Mouse (Mus musculus) heart, adult 11 months (tissue): ENCODE data around the gene Plekhm3.

Experiments used
- DNase-seq: peaks from one replicate; pipeline ENCODE4 v3.0.0; 2022

Plekhm3 gene

GRCm38 (mm10) chr1:64817709-64818108, 138.9 kb downstream of the Plekhm3 start:
- DNase-seq: peak; percentile 28

DNA sequence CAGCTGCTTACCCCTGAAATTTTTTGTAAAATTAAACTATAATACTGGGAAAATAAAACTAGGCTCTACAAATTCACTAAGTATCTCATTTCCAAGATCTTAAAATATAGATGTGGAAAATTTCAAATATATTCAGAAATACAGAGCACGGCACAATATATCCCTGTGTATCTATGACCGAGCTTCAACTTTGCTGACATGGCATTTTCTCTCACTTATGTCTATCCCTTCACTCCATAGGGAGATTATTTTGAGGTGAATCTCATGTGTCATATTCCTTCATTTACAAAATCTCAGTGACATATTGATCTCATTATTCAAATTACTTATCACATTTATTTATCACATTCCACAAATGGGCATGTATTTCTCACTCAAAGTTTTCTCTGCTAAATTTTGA, 143.4 kb downstream of the Plekhm3 start:
- DNase-seq: no peak

DNA sequence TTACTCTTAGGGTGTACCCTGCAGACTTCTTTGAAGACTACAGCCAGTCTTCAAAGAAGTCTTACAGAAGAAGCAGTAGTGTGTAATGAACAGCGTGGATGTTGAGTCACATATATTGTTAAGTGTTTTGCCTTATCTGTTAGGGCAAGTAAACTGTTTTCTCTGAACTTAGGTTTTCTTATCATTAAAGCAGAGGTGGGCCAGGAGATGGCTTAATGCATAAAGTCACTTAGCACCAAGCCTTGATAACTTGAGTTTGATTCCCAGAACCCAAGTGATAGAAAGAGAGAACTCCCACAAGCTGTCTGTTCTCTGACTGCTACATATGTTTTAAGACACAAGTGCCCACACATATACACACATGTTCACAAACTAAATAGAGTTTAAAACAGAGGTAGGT, 144.7 kb downstream of the Plekhm3 start:
- DNase-seq: peak; percentile 10

DNA sequence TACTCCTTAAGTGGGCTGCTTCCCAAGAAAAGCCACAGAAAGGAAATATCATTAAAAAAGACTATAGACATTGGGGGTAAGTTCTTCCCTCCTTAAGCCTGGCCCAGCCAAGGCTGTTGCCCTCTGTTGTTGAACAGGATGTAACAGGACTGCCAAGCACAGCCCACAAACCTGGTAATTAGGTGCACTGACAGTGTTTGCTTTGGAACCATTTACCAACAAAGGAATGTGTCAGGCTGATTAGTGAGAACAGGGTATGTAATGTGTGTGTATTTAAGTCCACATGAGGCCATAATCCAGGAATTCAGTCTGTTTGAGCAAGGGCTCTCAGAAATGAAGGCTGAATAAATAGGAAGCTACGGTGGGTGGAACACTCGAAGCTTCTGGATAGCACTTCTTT, 147.5 kb downstream of the Plekhm3 start:
- peak; percentile 94 for DNase-seq

- DNase-seq: peak; percentile 88
Measured at GRCm38 (mm10) chr1:64807766-64808165, 148.9 kb downstream of the Plekhm3 start.

GRCm38 (mm10) chr1:64805217-64805616, 151.4 kb downstream of the Plekhm3 start:
- peak; percentile 93 for DNase-seq

DNA sequence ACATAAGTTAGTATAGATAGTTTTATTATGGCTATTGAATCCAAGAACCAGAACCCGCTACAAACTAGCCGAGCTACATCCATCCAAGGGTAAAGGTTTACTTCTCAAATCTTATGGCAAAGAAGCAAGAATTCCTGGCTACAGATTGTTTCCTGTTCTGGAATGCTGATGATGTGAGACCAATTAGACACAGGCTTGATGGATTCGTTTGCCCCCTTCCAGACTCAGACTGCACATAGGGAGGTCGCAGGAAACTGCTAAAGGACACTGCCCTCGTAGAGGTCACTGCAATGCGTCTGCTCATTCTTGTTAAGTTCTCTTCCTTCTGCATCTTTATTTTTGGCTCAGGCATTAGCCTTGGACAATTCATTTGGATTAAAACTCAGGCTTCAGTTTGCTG, 154.0 kb downstream of the Plekhm3 start:
- peak; percentile 80 for DNase-seq

DNA sequence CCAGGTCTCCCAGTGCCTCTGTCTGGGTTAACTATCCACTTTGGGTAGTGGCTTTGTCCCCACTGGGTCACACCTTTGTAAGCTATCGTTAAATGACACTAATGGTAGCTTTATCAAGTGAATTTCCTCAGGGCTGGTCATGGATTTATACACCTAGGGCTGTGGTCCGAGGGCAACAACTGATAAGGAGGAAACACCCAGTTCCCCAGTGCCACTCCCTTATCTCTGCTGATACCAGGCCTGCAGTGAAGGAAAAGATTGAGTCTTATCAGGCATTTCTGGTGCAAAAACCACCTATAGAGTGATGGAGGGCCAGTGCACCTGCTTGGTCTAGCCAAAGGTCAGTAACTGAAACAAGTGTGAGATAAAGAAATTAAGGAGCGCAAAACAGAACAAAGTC, 159.0 kb downstream of the Plekhm3 start:
- no peak for DNase-seq

- DNase-seq: peak; percentile 92
Measured at GRCm38 (mm10) chr1:64796867-64797582, 159.6 kb downstream of the Plekhm3 start.

DNA sequence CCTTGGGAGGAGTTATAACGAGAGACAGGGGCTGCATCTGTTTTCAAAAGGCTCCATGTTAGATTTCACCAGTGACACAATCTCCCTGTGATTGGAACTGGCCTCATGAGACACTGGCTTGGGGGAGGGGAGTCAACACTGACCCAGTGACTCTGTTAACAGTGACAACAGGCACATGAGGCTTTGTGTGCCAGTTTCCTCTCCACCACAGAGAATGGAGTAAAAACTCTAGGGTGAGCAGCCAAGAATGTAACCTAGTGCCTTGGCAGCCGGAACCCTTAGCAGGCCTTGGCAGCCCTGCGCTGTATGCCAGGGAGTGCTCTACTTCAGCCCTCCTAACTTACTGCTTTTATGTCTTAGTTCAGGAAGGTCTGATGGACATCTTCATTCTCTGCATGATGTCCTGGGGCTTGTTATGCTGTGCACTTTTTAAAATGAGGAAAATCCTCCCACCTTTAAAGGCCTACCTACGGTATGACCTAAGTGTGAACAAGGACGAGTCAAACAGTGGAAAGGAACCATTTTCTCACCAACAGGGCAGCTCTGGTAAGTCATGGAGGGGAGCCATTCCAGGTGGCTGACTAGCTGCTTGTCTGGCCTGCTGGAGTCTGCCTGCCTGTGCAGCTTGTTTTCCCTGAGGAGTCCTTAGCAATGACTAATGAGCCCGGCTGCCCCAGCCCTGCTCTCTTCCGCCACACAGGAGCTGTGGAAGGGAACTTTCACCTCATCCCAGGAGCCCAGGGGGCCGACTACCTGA, 161.2 kb downstream of the Plekhm3 start:
- DNase-seq: peak; percentile 96

DNA sequence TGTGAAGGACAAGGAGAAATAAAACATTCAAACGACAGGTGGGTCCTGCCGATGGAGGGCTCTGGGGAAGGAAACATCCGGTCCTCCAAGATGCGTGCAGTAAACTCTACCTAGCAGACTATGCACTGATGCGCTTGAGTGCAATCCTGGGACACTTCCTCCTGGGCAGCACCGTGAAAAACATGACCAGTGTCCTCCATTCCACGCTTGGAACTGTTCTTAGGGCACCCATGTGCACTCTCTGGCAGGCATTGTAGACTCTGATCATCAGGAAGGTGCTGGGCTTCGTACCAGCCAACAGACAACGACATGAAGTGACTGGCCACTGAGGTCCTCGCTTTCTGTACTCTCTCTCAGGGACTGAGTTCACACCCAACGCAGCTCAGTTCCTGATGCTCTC, 162.5 kb downstream of the Plekhm3 start:
- no peak for DNase-seq

DNA sequence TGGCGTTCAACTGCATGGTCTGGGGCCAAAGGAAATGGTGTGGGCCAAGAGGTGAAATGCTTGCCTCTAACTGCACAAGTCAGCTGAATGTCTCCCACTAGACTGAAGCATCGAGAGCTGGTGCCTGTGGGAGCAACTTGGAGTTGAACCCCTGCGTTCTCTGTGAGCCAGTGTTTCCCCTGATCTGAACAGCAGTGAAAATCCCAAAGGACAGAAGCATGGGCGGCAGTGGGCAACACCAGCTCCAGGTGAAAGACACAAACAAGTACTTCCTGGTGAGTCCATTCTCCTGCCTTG, 163.4 kb downstream of the Plekhm3 start:
- DNase-seq: peak; percentile 92

- peak; percentile 90 for DNase-seq
Measured at GRCm38 (mm10) chr1:64792521-64793233, 163.9 kb downstream of the Plekhm3 start.

- peak; percentile 98 for DNase-seq
Measured at GRCm38 (mm10) chr1:64791826-64792225, 164.8 kb downstream of the Plekhm3 start.

DNA sequence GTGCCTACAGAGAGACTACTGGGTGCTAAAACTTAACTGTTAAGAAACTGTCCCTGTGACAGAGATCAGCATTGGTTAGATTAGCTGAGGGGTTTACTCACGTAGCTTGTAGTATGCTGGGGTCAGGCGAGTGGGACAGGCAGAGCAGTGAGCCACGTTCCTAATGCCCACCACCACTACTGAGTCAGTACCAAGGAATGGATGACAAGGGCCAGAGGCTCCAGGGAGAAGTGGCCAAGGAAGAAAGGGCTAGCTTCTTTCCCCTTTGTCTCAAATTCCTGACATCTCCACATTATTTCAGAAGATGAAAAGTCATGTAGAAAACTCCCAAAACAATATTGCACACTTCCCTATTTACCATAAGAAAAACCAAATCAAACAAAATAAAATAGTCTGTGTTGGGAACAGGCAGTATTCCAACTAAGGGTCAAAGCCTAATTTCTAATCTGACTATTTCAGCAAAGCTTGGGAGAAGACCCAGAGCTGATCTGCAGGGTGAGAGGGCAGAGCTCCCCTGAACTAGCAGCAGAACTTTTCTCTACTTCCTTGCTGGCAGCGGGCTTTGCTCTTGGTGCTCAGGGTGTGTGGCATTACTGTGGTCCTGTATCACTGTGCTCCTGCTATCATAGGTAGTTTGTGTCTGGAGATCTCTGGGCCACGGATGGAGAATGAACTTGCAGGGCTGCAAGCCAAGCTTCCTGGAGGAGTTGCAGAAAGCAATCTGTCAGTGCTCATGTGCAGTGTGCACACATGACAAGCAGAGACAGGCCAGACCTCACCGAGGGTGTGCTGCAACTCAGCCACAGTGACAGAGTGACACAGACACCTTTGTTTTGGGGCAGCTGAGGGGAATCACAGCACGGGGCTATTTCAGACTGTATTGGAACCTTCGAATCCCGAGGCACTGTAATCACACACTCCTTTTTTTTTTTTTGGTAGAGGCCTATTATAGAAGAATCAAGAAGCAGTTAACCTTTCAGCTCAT, 165.5 kb downstream of the Plekhm3 start:
- DNase-seq: peak; percentile 91

- DNase-seq: peak; percentile 87
Measured at GRCm38 (mm10) chr1:64787701-64788515, 168.7 kb downstream of the Plekhm3 start.

- DNase-seq: peak; percentile 76
Measured at GRCm38 (mm10) chr1:64779863-64780262, 176.8 kb downstream of the Plekhm3 start.

DNA sequence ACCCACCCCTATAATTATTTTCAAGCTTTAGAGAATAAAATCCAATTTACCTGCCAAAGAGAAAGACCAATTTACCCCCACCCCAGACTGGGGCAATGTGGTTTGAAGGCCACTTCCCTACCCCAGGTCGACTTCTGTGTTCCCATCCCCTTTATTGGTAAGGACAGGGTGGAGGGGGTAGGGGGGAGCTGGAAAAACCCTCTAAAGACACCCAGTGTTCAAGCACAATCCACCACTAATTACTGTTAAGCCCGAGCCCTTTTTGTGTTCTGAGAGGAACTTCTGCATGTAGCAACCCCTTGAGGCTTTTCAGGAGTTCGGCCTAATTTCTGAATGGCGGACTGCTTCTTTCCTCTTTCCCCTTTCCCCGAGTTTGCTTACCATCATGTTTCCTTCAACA, 177.2 kb downstream of the Plekhm3 start:
- peak; percentile 78 for DNase-seq

GRCm38 (mm10) chr1:64773305-64773704, 183.3 kb downstream of the Plekhm3 start:
- DNase-seq: no peak

- DNase-seq: no peak
Measured at GRCm38 (mm10) chr1:64770169-64770568, 186.5 kb downstream of the Plekhm3 start.

DNA sequence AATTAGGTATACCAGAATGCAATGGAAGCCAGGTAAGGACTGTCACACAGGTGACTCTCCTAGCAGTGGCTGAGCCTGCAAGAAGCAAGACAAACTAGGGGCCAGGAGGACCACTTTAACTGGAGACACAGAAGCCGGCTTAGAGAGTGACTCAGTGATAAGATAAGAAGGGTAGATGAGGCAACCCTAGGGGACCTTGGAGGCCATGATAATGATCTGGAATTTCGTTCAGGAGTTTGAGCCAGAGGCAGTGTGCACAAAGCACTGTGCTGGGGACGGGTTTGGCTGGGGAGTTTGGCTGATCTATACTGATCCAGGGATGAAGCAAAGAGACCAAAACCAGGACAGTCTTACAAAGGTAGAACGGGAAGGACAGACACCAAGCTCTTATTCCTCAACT, 195.0 kb downstream of the Plekhm3 start:
- DNase-seq: no peak

GRCm38 (mm10) chr1:64757766-64758165, 198.9 kb downstream of the Plekhm3 start:
- DNase-seq: peak; percentile 96
